Mouse (Mus musculus): ENCODE measurements at regions not wholly inside any gene's neighbourhood (a gene's known extent, or its start where the extent isn't known, plus 50 kb on each side); places are given as distances from the start of the nearest gene placed in this dataset.
"Not testable (repeated sequence)": the region's sequence is repeated elsewhere in the genome, so short reads cannot be mapped to it uniquely, and the experiment has no call there.

GRCm38 (mm10) chr16:50023885-50024284 is 223.6 kb downstream of the Cd47 start:
- Histone ChIP-seq H3K9ac (no peak overlapping the region), H3K9me3 (replicated peaks) (no peaks in the 10 kb centered on the region), H3K4me3 (no peak overlapping the region), H3K36me3 (ENCODE audit: poor library complexity, severe bottlenecking) (no peaks in the 10 kb centered on the region), H3K4me2 (no peak overlapping the region), H3K4me1 (peaks cover 16% of the 10 kb centered on the region; the same call in 1 of the 2 replicates), H3K27me3 (no peaks in the 10 kb centered on the region), H3K27ac (no peak overlapping the region)
- no peak for ATAC-seq
- 97% methylated on average over 1 of the region's 1 CpGs for WGBS

- no peak overlapping the region for H3K9ac ChIP-seq
- ATAC-seq: 0 out of 2 replicates have a peak, but pooled peaks have one; percentile 21
- no peaks in the 10 kb centered on the region for H3K9me3 ChIP-seq (replicated peaks)
- H3K4me1 ChIP-seq: peaks cover 16% of the 10 kb centered on the region; the same call in 1 of the 2 replicates
- no peak overlapping the region for H3K4me2 ChIP-seq
- H3K36me3 ChIP-seq (ENCODE audit: poor library complexity, severe bottlenecking): no peaks in the 10 kb centered on the region
- H3K4me3 ChIP-seq: no peak overlapping the region
- no peaks in the 10 kb centered on the region for H3K27me3 ChIP-seq
- WGBS: 23% methylated on average over 3 of the region's 3 CpGs
- no peak overlapping the region for H3K27ac ChIP-seq
These were observed 226.0 kb downstream of the Cd47 start for GRCm38 (mm10) chr16:50026100-50026884.

GRCm38 (mm10) chr16:50027189-50027588 is 226.9 kb downstream of the Cd47 start:
- ATAC-seq: 0 out of 2 replicates have a peak, but pooled peaks have one; percentile 41
- WGBS: 59% methylated on average over 2 of the region's 2 CpGs
- H3K4me3 ChIP-seq: no peak overlapping the region

GRCm38 (mm10) chr16:50029711-50030110 is 229.4 kb downstream of the Cd47 start:
- WGBS: 91% methylated on average over 1 of the region's 1 CpGs
- Histone ChIP-seq H3K9me3 (replicated peaks) (no peaks in the 10 kb centered on the region), H3K4me3 (no peak overlapping the region), H3K36me3 (ENCODE audit: poor library complexity, severe bottlenecking) (no peaks in the 10 kb centered on the region), H3K4me1 (peaks cover 16% of the 10 kb centered on the region; the same call in 1 of the 2 replicates), H3K9ac (no peak overlapping the region), H3K27ac (no peak overlapping the region), H3K4me2 (no peak overlapping the region), H3K27me3 (no peaks in the 10 kb centered on the region)
- no peak for ATAC-seq

More at GRCm38 (mm10) chr16:50027189-50027588, 226.9 kb downstream of the Cd47 start:
- H3K4me1 ChIP-seq: peaks cover 16% of the 10 kb centered on the region; the same call in 1 of the 2 replicates
- H3K9me3 ChIP-seq (replicated peaks): no peaks in the 10 kb centered on the region
- no peak overlapping the region for H3K4me2 ChIP-seq
- no peak overlapping the region for H3K27ac ChIP-seq
- no peaks in the 10 kb centered on the region for H3K36me3 ChIP-seq (ENCODE audit: poor library complexity, severe bottlenecking)
- H3K9ac ChIP-seq: no peak overlapping the region
- H3K27me3 ChIP-seq: no peaks in the 10 kb centered on the region

GRCm38 (mm10) chr16:50030355-50030754 is 230.0 kb downstream of the Cd47 start:
- H3K4me3 ChIP-seq; H3K4me2 ChIP-seq; H3K36me3 ChIP-seq (ENCODE audit: poor library complexity, severe bottlenecking); H3K27me3 ChIP-seq; H3K9me3 ChIP-seq (replicated peaks); H3K27ac ChIP-seq; H3K9ac ChIP-seq: not testable (repeated sequence)
- peaks cover 16% of the 10 kb centered on the region; the same call in 1 of the 2 replicates for H3K4me1 ChIP-seq
- peak; percentile 64 for ATAC-seq

GRCm38 (mm10) chr16:50030905-50031369 is 230.6 kb downstream of the Cd47 start:
- H3K27ac ChIP-seq: no peak overlapping the region
- H3K4me2 ChIP-seq: no peak overlapping the region
- peaks cover 14% of the 10 kb centered on the region; the same call in 1 of the 2 replicates for H3K4me1 ChIP-seq
- no peak overlapping the region for H3K4me3 ChIP-seq
- H3K36me3 ChIP-seq (ENCODE audit: poor library complexity, severe bottlenecking): no peaks in the 10 kb centered on the region
- 73% methylated on average over 2 of the region's 2 CpGs for WGBS
- no peak for ATAC-seq
- no peaks in the 10 kb centered on the region for H3K9me3 ChIP-seq (replicated peaks)
- H3K9ac ChIP-seq: no peak overlapping the region
- no peaks in the 10 kb centered on the region for H3K27me3 ChIP-seq

- no peaks in the 10 kb centered on the region for H3K27me3 ChIP-seq
- 90% methylated on average over 2 of the region's 2 CpGs for WGBS
- ATAC-seq: no peak
- H3K4me3 ChIP-seq: no peak overlapping the region
- no peak overlapping the region for H3K27ac ChIP-seq
- H3K9ac ChIP-seq: no peak overlapping the region
- no peaks in the 10 kb centered on the region for H3K36me3 ChIP-seq (ENCODE audit: poor library complexity, severe bottlenecking)
- H3K4me1 ChIP-seq: no peaks in the 10 kb centered on the region
- H3K4me2 ChIP-seq: no peak overlapping the region
- H3K9me3 ChIP-seq (replicated peaks): no peaks in the 10 kb centered on the region
These were observed 232.5 kb downstream of the Cd47 start for GRCm38 (mm10) chr16:50032798-50033197.

GRCm38 (mm10) chr16:50036296-50036734 is 236.0 kb downstream of the Cd47 start:
- Histone ChIP-seq H3K27ac (no peak overlapping the region), H3K4me1 (no peaks in the 10 kb centered on the region), H3K4me2 (no peak overlapping the region), H3K36me3 (ENCODE audit: poor library complexity, severe bottlenecking) (no peaks in the 10 kb centered on the region), H3K9ac (no peak overlapping the region), H3K9me3 (replicated peaks) (no peaks in the 10 kb centered on the region; the same call in 1 of the 2 replicates), H3K27me3 (no peaks in the 10 kb centered on the region), H3K4me3 (no peak overlapping the region)
- ATAC-seq: no peak
- 43% methylated on average over 5 of the region's 5 CpGs for WGBS

- Histone ChIP-seq H3K4me1 (peaks cover 4% of the 10 kb centered on the region), H3K4me2 (no peak overlapping the region), H3K27me3 (no peaks in the 10 kb centered on the region), H3K9ac (no peak overlapping the region), H3K4me3 (no peak overlapping the region), H3K36me3 (ENCODE audit: poor library complexity, severe bottlenecking) (no peaks in the 10 kb centered on the region), H3K9me3 (replicated peaks) (no peaks in the 10 kb centered on the region; the same call in 1 of the 2 replicates), H3K27ac (no peak overlapping the region)
- ATAC-seq: no peak
- 78% methylated on average over 1 of the region's 1 CpGs for WGBS
These were observed 243.8 kb downstream of the Cd47 start for GRCm38 (mm10) chr16:50044103-50044502.

- no peak overlapping the region for H3K27ac ChIP-seq
- no peaks in the 10 kb centered on the region for H3K9me3 ChIP-seq (replicated peaks)
- WGBS: 7% methylated on average over 32 of the region's 32 CpGs
- peaks cover 4% of the 10 kb centered on the region for H3K4me1 ChIP-seq
- no peaks in the 10 kb centered on the region for H3K27me3 ChIP-seq
- peak; percentile 94 for ATAC-seq
- H3K4me2 ChIP-seq: peak overlapping the region; percentile 65
- H3K4me3 ChIP-seq: peak overlapping the region; percentile 42
- no peaks in the 10 kb centered on the region for H3K36me3 ChIP-seq (ENCODE audit: poor library complexity, severe bottlenecking)
- H3K9ac ChIP-seq: peak overlapping the region; percentile 58
These were observed 245.5 kb downstream of the Cd47 start for GRCm38 (mm10) chr16:50045552-50046547.

GRCm38 (mm10) chr16:50063540-50063939 is 263.2 kb downstream of the Cd47 start:
- ATAC-seq: no peak
- Histone ChIP-seq H3K4me2 (no peak overlapping the region), H3K4me3 (no peak overlapping the region), H3K9ac (no peak overlapping the region), H3K27me3 (no peaks in the 10 kb centered on the region), H3K36me3 (ENCODE audit: poor library complexity, severe bottlenecking) (no peaks in the 10 kb centered on the region), H3K4me1 (no peaks in the 10 kb centered on the region), H3K27ac (no peak overlapping the region), H3K9me3 (replicated peaks) (no peaks in the 10 kb centered on the region)
- WGBS: 91% methylated on average over 4 of the region's 4 CpGs
